In genomic region chr19:43599776-43600544, GRCm38 (mm10) we compare ENCODE assay signal across 11 mouse cellular contexts. TPM values are rescaled to one million over a fixed set of nuclear protein-coding genes. Genes with fewer than 3 reads are reported as not detected.
DNase-seq lines count a peak whose midpoint lies in the region; ATAC-seq and TF ChIP-seq lines count a peak whose summit lies in the region.
"Had no signal": no experiment of that assay in that cellular context is flagged by ENCODE, and none has a peak within 500 bp of the region (broad histone marks: within the 10 kb centered on the region; RNA-seq: fewer than 3 reads in every experiment).

No protein-coding gene starts in this region.

- no peaks in the 10 kb centered on the region for H3K9me3 ChIP-seq in midbrain, embryonic 11.5 days (ENCODE audit: control insufficient read depth, low read length)
- no peaks in the 10 kb centered on the region for H3K9me3 ChIP-seq in midbrain, postnatal 0 days (ENCODE audit: low read length)
- 0 out of 2 replicates have a peak, but pooled peaks cover 3% of the 10 kb centered on the region for H3K9me3 ChIP-seq in limb, embryonic 13.5 days
- H3K9me3 ChIP-seq: embryonic facial prominence, embryonic 15.5 days had no signal

- TF ChIP-seq CTCF in midbrain, postnatal 0 days (IDR thresholded peaks at IDR 0.05), result no peak
- TF ChIP-seq CTCF in small intestine, adult 2 months (IDR thresholded peaks at IDR 0.05; ENCODE audit: extremely low read depth, insufficient read length, insufficient replicate concordance, low read depth, low read length), result no peak

- no peaks in the 10 kb centered on the region for H3K4me1 ChIP-seq in midbrain, embryonic 11.5 days (ENCODE audit: control insufficient read depth, insufficient read depth, low read length)
- no peaks in the 10 kb centered on the region for H3K4me1 ChIP-seq in midbrain, postnatal 0 days (ENCODE audit: insufficient read depth, low read length)
- peaks cover 14% of the 10 kb centered on the region for H3K4me1 ChIP-seq in limb, embryonic 13.5 days
- 0 out of 2 replicates have a peak, but pooled peaks cover 2% of the 10 kb centered on the region for H3K4me1 ChIP-seq in small intestine, adult 2 months (ENCODE audit: control insufficient read depth, insufficient read depth, insufficient read length, low read length)

- ATAC-seq in midbrain, embryonic 11.5 days (ENCODE audit: low FRiP score), result no peak
- no peak for ATAC-seq in midbrain, postnatal 0 days (ENCODE audit: low FRiP score)
- ATAC-seq in limb, embryonic 13.5 days (ENCODE audit: low FRiP score, low read depth), result no peak
- ATAC-seq: Patski had no signal

- no peak overlapping the region for H3K4me2 ChIP-seq in midbrain, embryonic 11.5 days
- no peak overlapping the region for H3K4me2 ChIP-seq in midbrain, postnatal 0 days (ENCODE audit: low read depth, low read length, poor library complexity, severe bottlenecking)
- H3K4me2 ChIP-seq in limb, embryonic 13.5 days (replicated peaks), result peak overlapping the region; percentile 23
- H3K4me2 ChIP-seq: embryonic facial prominence, embryonic 15.5 days had no signal

- peaks cover 99% of the 10 kb centered on the region for H3K27me3 ChIP-seq in midbrain, embryonic 11.5 days (ENCODE audit: control insufficient read depth, insufficient read depth, low read length)
- H3K27me3 ChIP-seq in midbrain, postnatal 0 days (ENCODE audit: insufficient read depth, low read length), result peaks cover 94% of the 10 kb centered on the region
- H3K27me3 ChIP-seq in limb, embryonic 13.5 days, result peaks cover 100% of the 10 kb centered on the region
- peaks cover 72% of the 10 kb centered on the region for H3K27me3 ChIP-seq in small intestine, adult 2 months (ENCODE audit: control insufficient read depth, insufficient read depth, low read length)
- H3K27me3 ChIP-seq: Patski had no signal

- H3K9ac ChIP-seq in midbrain, embryonic 11.5 days (ENCODE audit: low read length), result no peak overlapping the region
- no peak overlapping the region for H3K9ac ChIP-seq in midbrain, postnatal 0 days (replicated peaks; ENCODE audit: low read length, poor library complexity, severe bottlenecking)
- no peak overlapping the region for H3K9ac ChIP-seq in limb, embryonic 13.5 days
- H3K9ac ChIP-seq: embryonic facial prominence, embryonic 15.5 days had no signal

- no peak overlapping the region for H3K27ac ChIP-seq in midbrain, embryonic 11.5 days (ENCODE audit: low read depth, low read length)
- H3K27ac ChIP-seq in midbrain, postnatal 0 days (ENCODE audit: low read depth, low read length), result no peak overlapping the region
- no peak overlapping the region for H3K27ac ChIP-seq in limb, embryonic 13.5 days
- H3K27ac ChIP-seq in small intestine, adult 2 months (ENCODE audit: insufficient read depth, low read depth, low read length), result no peak overlapping the region
- H3K27ac ChIP-seq: embryonic facial prominence, embryonic 15.5 days had no signal

- peak; percentile 95 for DNase-seq in midbrain, embryonic 11.5 days (ENCODE audit: low spot score, missing footprints)
- no peak for DNase-seq in midbrain, postnatal 0 days (ENCODE audit: low spot score)
- peak; percentile 64 for DNase-seq in embryo, embryonic 11 days
- DNase-seq in urinary bladder, adult 18-20 months (ENCODE audit: low spot score in 2 of 2), result no peak
- no peak for DNase-seq in right cerebral cortex, postnatal 36 days (ENCODE audit: low spot score in 2 of 2)
- DNase-seq: gastrocnemius, postnatal 14 days; kidney, adult 8-10 months had no signal

- WGBS in midbrain, embryonic 11.5 days, result under 1% methylated on average over 27 of the region's 27 CpGs
- under 1% methylated on average over 27 of the region's 27 CpGs for WGBS in midbrain, postnatal 0 days
- WGBS in limb, embryonic 13.5 days, result under 1% methylated on average over 27 of the region's 27 CpGs
- WGBS in small intestine, adult 2 months, result 3% methylated on average over 27 of the region's 27 CpGs

- TF ChIP-seq POLR2A in small intestine, adult 2 months (IDR thresholded peaks at IDR 0.05; ENCODE audit: low read depth, low read length), result no peak

- no peak overlapping the region for H3K4me3 ChIP-seq in midbrain, embryonic 11.5 days (ENCODE audit: low read depth, low read length)
- H3K4me3 ChIP-seq in midbrain, postnatal 0 days (ENCODE audit: low read depth, low read length), result no peak overlapping the region
- H3K4me3 ChIP-seq in limb, embryonic 13.5 days, result peak overlapping the region; percentile 14; the same call in 1 of the 2 replicates
- peak overlapping the region; percentile 29 for H3K4me3 ChIP-seq in small intestine, adult 2 months (ENCODE audit: low read depth, low read length)
- H3K4me3 ChIP-seq: embryonic facial prominence, embryonic 15.5 days had no signal

- no peaks in the 10 kb centered on the region for H3K36me3 ChIP-seq in midbrain, embryonic 11.5 days (ENCODE audit: control insufficient read depth, insufficient read depth, low read length)
- H3K36me3 ChIP-seq in midbrain, postnatal 0 days (ENCODE audit: insufficient read depth, low read length), result no peaks in the 10 kb centered on the region
- no peaks in the 10 kb centered on the region for H3K36me3 ChIP-seq in limb, embryonic 13.5 days
- no peaks in the 10 kb centered on the region for H3K36me3 ChIP-seq in small intestine, adult 2 months (ENCODE audit: control insufficient read depth, insufficient read depth, low read length)
- H3K36me3 ChIP-seq: embryonic facial prominence, embryonic 15.5 days had no signal

RNA-seq across cellular contexts. Expression of gene Nkx2-3, which starts 12.2 kb away (rescaled TPM):
- 0.60 and 0.77 TPM in 2 replicates for polyA plus RNA-seq in midbrain, embryonic 11.5 days (2014; fragmentation: Nextera tagmentation; extraction: Ambion mirVana)
- total RNA-seq in midbrain, postnatal 0 days (2014; rRNA removed), result 0.05 TPM in 1 of 2 replicates, not detected in the other
- 0.12 TPM in 1 of 2 replicates, not detected in the other for polyA plus RNA-seq in midbrain, postnatal 0 days (2015; fragmentation: Nextera tagmentation; extraction: Ambion mirVana)
- polyA plus RNA-seq in limb, embryonic 13.5 days (2015; fragmentation: Nextera tagmentation; extraction: Ambion mirVana), result not detected in 2 replicates
- 12.3 and 24.9 TPM in 2 replicates for polyA plus RNA-seq in small intestine, adult 2 months (2012; rRNA removed)
- total RNA-seq: gastrocnemius, postnatal 14 days had no signal

Comparison
In these comparisons a context has a peak if more than half of its experiments do, and no peak if none do; other contexts are left out.
1. DNase-seq: peak in midbrain, embryonic 11.5 days (single experiment) and embryo, embryonic 11 days (single experiment); none in midbrain, postnatal 0 days (single experiment), urinary bladder, adult 18-20 months (0 of 2) and right cerebral cortex, postnatal 36 days (0 of 2).
2. H3K4me3 ChIP-seq: peak in limb, embryonic 13.5 days (single experiment) and small intestine, adult 2 months (single experiment); none in midbrain, embryonic 11.5 days (single experiment) and midbrain, postnatal 0 days (single experiment).